Mouse (Mus musculus) hindbrain, embryonic 12.5 days (tissue): Measurements from ENCODE around the gene Cbx2. TPM values are rescaled to one million over a fixed set of nuclear protein-coding genes. Genes with fewer than 3 reads are reported as not detected.
A peak's percentile ranks its signal among the peaks of the same experiment; 100 is the strongest.

Experiments
- ATAC-seq: fragments of 200-750 bp; cut with Nextera tagmentation; 2 replicates; pipeline ENCODE4 v1.8.0; 2017; ENCODE audit warnings: moderate TSS enrichment; ENCODE audit not compliant: low FRiP score
- H3K27ac ChIP-seq: fragments of 300-500 bp; sonication (generic); 2 replicates; pipeline ENCODE4 v1.5.1; 2016; ENCODE audit warnings: mild to moderate bottlenecking
- H3K27me3 ChIP-seq: fragments of 300-500 bp; sonication (generic); 2 replicates; pipeline ENCODE4 v1.6.1; 2016; ENCODE audit warnings: mild to moderate bottlenecking
- H3K36me3 ChIP-seq: fragments of 300-500 bp; sonication (generic); 2 replicates; pipeline ENCODE4 v1.6.1; 2016; ENCODE audit warnings: mild to moderate bottlenecking
- H3K4me1 ChIP-seq: fragments of 300-500 bp; sonication (generic); 2 replicates; pipeline ENCODE4 v1.6.1; 2016
- H3K4me2 ChIP-seq: fragments of 300-500 bp; sonication (generic); replicated peaks from 2 replicates; pipeline ENCODE4 v1.6.1; 2016; ENCODE audit warnings: mild to moderate bottlenecking
- H3K4me3 ChIP-seq: fragments of 300-500 bp; sonication (generic); 2 replicates; pipeline ENCODE4 v1.5.1; 2016; ENCODE audit warnings: mild to moderate bottlenecking
- H3K9ac ChIP-seq: fragments of 300-500 bp; sonication (generic); 2 replicates; pipeline ENCODE4 v1.6.1; 2016; ENCODE audit warnings: mild to moderate bottlenecking, moderate library complexity
- H3K9me3 ChIP-seq: fragments of 300-500 bp; sonication (generic); replicated peaks from 2 replicates; pipeline ENCODE4 v1.6.1; 2016; ENCODE audit warnings: mild to moderate bottlenecking
- WGBS: fragments of 180-500 bp; shearing (Covaris S2); methylation state at CpG from one replicate; pipeline ENCODE4 v1.1.7; 2016; 5-methylcytosine and 5-hydroxymethylcytosine counted together
- polyA plus RNA-seq: library from polyadenylated mRNA; unstranded; fragments of >200 nt; fragmentation: Nextera tagmentation; extraction: Ambion mirVana; gene quantifications from 2 replicates; pipeline ENCODE4 v1.2.1, GENCODE M21; 2016

Gene Cbx2
- polyA plus RNA-seq, 1 experiment from 2014 or later: 62.5 TPM

GRCm38 (mm10) chr11:119022068-119022894 is 481 bp upstream of the Cbx2 start:
- ATAC-seq: no peak; the same call in 1 of the 2 replicates

GRCm38 (mm10) chr11:119023616-119023980 is 836 bp downstream of the Cbx2 start:
- H3K27ac ChIP-seq: peak overlapping the region; percentile 94
- no peaks in the 10 kb centered on the region for H3K9me3 ChIP-seq
- peak overlapping the region; percentile 98 for H3K9ac ChIP-seq
- H3K4me2 ChIP-seq: peak overlapping the region; percentile 96
- H3K4me3 ChIP-seq: peak overlapping the region; percentile 97
- H3K27me3 ChIP-seq: peaks cover 14% of the 10 kb centered on the region
- peaks cover 27% of the 10 kb centered on the region for H3K36me3 ChIP-seq
- H3K4me1 ChIP-seq: peaks cover 48% of the 10 kb centered on the region
- peak; percentile 28 for ATAC-seq
- 1% methylated on average over 15 of the region's 15 CpGs for WGBS

More at GRCm38 (mm10) chr11:119022068-119022894, 481 bp upstream of the Cbx2 start:
- Histone ChIP-seq H3K27me3 (peaks cover 14% of the 10 kb centered on the region), H3K4me2 (peak overlapping the region; percentile 96), H3K27ac (peak overlapping the region; percentile 94), H3K4me3 (peak overlapping the region; percentile 97), H3K36me3 (peaks cover 14% of the 10 kb centered on the region), H3K4me1 (peaks cover 44% of the 10 kb centered on the region), H3K9me3 (no peaks in the 10 kb centered on the region), H3K9ac (peak overlapping the region; percentile 98)
- WGBS: 6% methylated on average over 42 of the region's 42 CpGs

- Histone ChIP-seq H3K36me3 (peaks cover 33% of the 10 kb centered on the region), H3K27me3 (peaks cover 14% of the 10 kb centered on the region), H3K4me3 (peak overlapping the region; percentile 97), H3K4me2 (peak overlapping the region; percentile 96), H3K27ac (peak overlapping the region; percentile 94), H3K9me3 (no peaks in the 10 kb centered on the region), H3K9ac (peak overlapping the region; percentile 98), H3K4me1 (peaks cover 50% of the 10 kb centered on the region)
- WGBS: 8% methylated on average over 7 of the region's 7 CpGs
- ATAC-seq: no peak
Observed at GRCm38 (mm10) chr11:119024260-119024659, 1.5 kb downstream of the Cbx2 start.

- Histone ChIP-seq H3K4me3 (peak overlapping the region; percentile 8; the same call in 1 of the 2 replicates), H3K9me3 (no peaks in the 10 kb centered on the region), H3K27me3 (peaks cover under 1% of the 10 kb centered on the region; the same call in 1 of the 2 replicates), H3K36me3 (peaks cover 51% of the 10 kb centered on the region), H3K4me2 (peak overlapping the region; percentile 96), H3K27ac (0 out of 2 replicates have a peak overlapping the region, but pooled peaks have one; percentile 17), H3K9ac (peak overlapping the region; percentile 98), H3K4me1 (peaks cover 50% of the 10 kb centered on the region)
- no peak for ATAC-seq
- WGBS: 48% methylated on average over 12 of the region's 12 CpGs
Observed at GRCm38 (mm10) chr11:119026203-119026602, 3.4 kb downstream of the Cbx2 start.

- Histone ChIP-seq H3K4me1 (peaks cover 46% of the 10 kb centered on the region), H3K27ac (no peak overlapping the region), H3K9ac (0 out of 2 replicates have a peak overlapping the region, but pooled peaks have one; percentile 4), H3K4me3 (peak overlapping the region; percentile 21), H3K27me3 (peaks cover 53% of the 10 kb centered on the region), H3K36me3 (peaks cover 26% of the 10 kb centered on the region), H3K4me2 (peak overlapping the region; percentile 47), H3K9me3 (no peaks in the 10 kb centered on the region)
- ATAC-seq: peak; percentile 49; the same call in 1 of the 2 replicates
- under 1% methylated on average over 26 of the region's 26 CpGs for WGBS
Observed at GRCm38 (mm10) chr11:119033874-119034558, 11.3 kb downstream of the Cbx2 start.

GRCm38 (mm10) chr11:119034635-119035034 is 11.9 kb downstream of the Cbx2 start:
- Histone ChIP-seq H3K27me3 (peaks cover 59% of the 10 kb centered on the region), H3K4me1 (peaks cover 52% of the 10 kb centered on the region), H3K27ac (no peak overlapping the region), H3K4me3 (peak overlapping the region; percentile 21), H3K9me3 (no peaks in the 10 kb centered on the region), H3K4me2 (peak overlapping the region; percentile 47), H3K9ac (no peak overlapping the region; the same call in 1 of the 2 replicates), H3K36me3 (peaks cover 22% of the 10 kb centered on the region)
- under 1% methylated on average over 19 of the region's 19 CpGs for WGBS
- no peak for ATAC-seq

GRCm38 (mm10) chr11:119035094-119035685 is 12.4 kb downstream of the Cbx2 start:
- Histone ChIP-seq H3K4me3 (peak overlapping the region; percentile 4; the same call in 1 of the 2 replicates), H3K36me3 (peaks cover 16% of the 10 kb centered on the region), H3K27me3 (peaks cover 61% of the 10 kb centered on the region), H3K9me3 (no peaks in the 10 kb centered on the region), H3K4me1 (peaks cover 58% of the 10 kb centered on the region), H3K27ac (no peak overlapping the region), H3K4me2 (peak overlapping the region; percentile 26; the same call in 1 of the 2 replicates), H3K9ac (no peak overlapping the region; the same call in 1 of the 2 replicates)
- WGBS: under 1% methylated on average over 21 of the region's 21 CpGs
- no peak for ATAC-seq

GRCm38 (mm10) chr11:119035686-119036165 is 13.0 kb downstream of the Cbx2 start:
- H3K9me3 ChIP-seq: no peaks in the 10 kb centered on the region
- no peak overlapping the region; the same call in 1 of the 2 replicates for H3K9ac ChIP-seq
- H3K36me3 ChIP-seq: peaks cover 11% of the 10 kb centered on the region
- no peak for ATAC-seq
- H3K4me2 ChIP-seq: peak overlapping the region; percentile 26; the same call in 1 of the 2 replicates
- H3K27me3 ChIP-seq: peaks cover 61% of the 10 kb centered on the region
- H3K4me1 ChIP-seq: peaks cover 59% of the 10 kb centered on the region
- WGBS: under 1% methylated on average over 21 of the region's 21 CpGs
- H3K27ac ChIP-seq: no peak overlapping the region
- H3K4me3 ChIP-seq: peak overlapping the region; percentile 4; the same call in 1 of the 2 replicates

GRCm38 (mm10) chr11:119036447-119036846 is 13.7 kb downstream of the Cbx2 start:
- ATAC-seq: no peak
- H3K9me3 ChIP-seq: no peaks in the 10 kb centered on the region
- no peak overlapping the region for H3K4me2 ChIP-seq
- H3K9ac ChIP-seq: peak overlapping the region; percentile 27
- no peak overlapping the region for H3K27ac ChIP-seq
- WGBS: 1% methylated on average over 15 of the region's 15 CpGs
- peaks cover 8% of the 10 kb centered on the region; the same call in 1 of the 2 replicates for H3K36me3 ChIP-seq
- H3K4me1 ChIP-seq: peaks cover 59% of the 10 kb centered on the region
- H3K4me3 ChIP-seq: no peak overlapping the region
- H3K27me3 ChIP-seq: peaks cover 62% of the 10 kb centered on the region

GRCm38 (mm10) chr11:119036934-119037779 is 14.4 kb downstream of the Cbx2 start:
- Histone ChIP-seq H3K4me3 (peak overlapping the region; percentile 40), H3K9ac (peak overlapping the region; percentile 57), H3K9me3 (no peaks in the 10 kb centered on the region), H3K27me3 (peaks cover 69% of the 10 kb centered on the region), H3K4me2 (peak overlapping the region; percentile 73), H3K36me3 (peaks cover 8% of the 10 kb centered on the region; the same call in 1 of the 2 replicates), H3K4me1 (peaks cover 66% of the 10 kb centered on the region), H3K27ac (no peak overlapping the region)
- ATAC-seq: no peak
- under 1% methylated on average over 57 of the region's 57 CpGs for WGBS
